Mouse (Mus musculus) spleen, adult 2 months (tissue): Measurements from ENCODE around the gene AA467197.

Experiments
- CTCF ChIP-seq: fragments of 200-500 bp; IDR thresholded peaks from 2 replicates; pipeline ENCODE4 v1.5.1; 2011; ENCODE audit warnings: mild to moderate bottlenecking, inconsistent platforms; ENCODE audit not compliant: insufficient read depth, insufficient read length, insufficient replicate concordance; ENCODE audit errors: extremely low read depth
- POLR2A ChIP-seq: fragments of 200-500 bp; IDR thresholded peaks from 2 replicates; pipeline ENCODE4 v1.6.1; 2011; ENCODE audit warnings: low read depth, low read length, inconsistent platforms

GRCm38 (mm10) chr2:122683641-122684040 lies 46.9 kb downstream of the AA467197 start:
- no peak for TF ChIP-seq POLR2A
- no peak for TF ChIP-seq CTCF
